Mouse (Mus musculus): Measurements from ENCODE around the gene Cd63. TPM values are rescaled to one million over a fixed set of nuclear protein-coding genes. Genes with fewer than 3 reads are reported as not detected.

The Cd63 gene
- total RNA-seq, 2 experiments from 2014 or later, result 81.7 to 110 TPM

- DNase-seq (ENCODE audit: low spot score in 2 of 2), result no peak
These were observed 1.7 kb downstream of the Cd63 start for GRCm38 (mm10) chr10:128902409-128902988.

GRCm38 (mm10) chr10:128904812-128905211, 4.0 kb downstream of the Cd63 start:
- DNase-seq (ENCODE audit: low spot score in 2 of 2), result no peak

- DNase-seq (ENCODE audit: low spot score in 2 of 2), result no peak
These were observed 8.1 kb downstream of the Cd63 start for GRCm38 (mm10) chr10:128908778-128909448.

- DNase-seq (ENCODE audit: low spot score in 2 of 2), result peak; percentile 68 to 81
These were observed 8.8 kb downstream of the Cd63 start for GRCm38 (mm10) chr10:128909567-128910028.

GRCm38 (mm10) chr10:128910066-128910841, 9.5 kb downstream of the Cd63 start:
- DNase-seq (ENCODE audit: low spot score in 2 of 2), result peak; percentile 66 to 77

DNA sequence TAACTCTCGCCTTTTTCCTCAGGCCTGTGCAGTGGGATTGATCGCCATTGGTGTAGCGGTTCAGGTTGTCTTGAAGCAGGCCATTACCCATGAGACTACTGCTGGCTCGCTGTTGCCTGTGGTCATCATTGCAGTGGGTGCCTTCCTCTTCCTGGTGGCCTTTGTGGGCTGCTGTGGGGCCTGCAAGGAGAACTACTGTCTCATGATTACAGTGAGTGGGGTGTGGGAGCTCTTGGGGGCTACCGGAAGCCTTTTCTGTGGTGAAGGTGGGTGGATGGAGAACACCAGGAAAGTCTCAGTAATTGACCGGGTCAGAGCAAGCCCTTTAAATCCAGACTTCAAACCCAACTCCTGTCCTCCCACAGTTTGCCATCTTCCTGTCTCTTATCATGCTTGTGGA, 10.6 kb downstream of the Cd63 start:
- DNase-seq (ENCODE audit: low spot score in 2 of 2), result no peak

DNA sequence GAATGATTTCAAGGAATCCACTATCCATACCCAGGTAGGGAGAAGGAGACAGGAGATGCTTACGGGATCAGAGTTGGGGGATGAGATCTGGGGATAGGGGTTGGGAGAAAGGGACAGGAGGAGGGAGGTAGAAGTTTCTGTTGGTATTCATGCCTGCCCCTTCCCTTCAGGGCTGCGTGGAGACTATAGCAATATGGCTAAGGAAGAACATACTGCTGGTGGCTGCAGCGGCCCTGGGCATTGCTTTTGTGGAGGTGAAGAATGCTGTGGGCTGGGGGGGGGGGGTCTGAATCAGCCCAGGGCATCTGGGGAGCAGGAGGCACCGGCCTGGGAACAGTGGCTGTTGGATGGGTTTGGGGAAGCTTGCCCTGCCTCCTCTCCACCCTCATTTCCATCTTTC, 11.5 kb downstream of the Cd63 start:
- DNase-seq (ENCODE audit: low spot score in 2 of 2), result no peak

DNA sequence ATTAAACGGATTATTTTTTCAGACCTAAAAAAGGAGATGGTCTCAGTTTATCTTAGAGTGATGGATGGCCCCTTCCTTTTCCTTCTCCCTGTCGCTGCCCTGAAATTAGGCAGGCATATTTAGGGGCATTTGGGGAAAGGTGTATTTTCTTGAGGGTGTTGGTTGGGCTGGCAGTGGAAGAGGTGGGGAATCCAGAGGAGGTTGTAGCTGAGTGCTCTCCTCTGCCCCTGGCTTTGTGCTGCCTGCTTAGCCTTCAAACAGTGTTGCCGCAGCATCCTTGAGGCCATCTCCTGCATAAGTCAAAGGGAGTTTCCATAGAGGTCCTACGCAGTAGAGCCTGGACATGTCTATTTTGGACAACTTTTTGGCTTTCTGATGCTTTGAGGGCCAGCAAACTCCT, 12.0 kb downstream of the Cd63 start:
- no peak for DNase-seq (ENCODE audit: low spot score in 2 of 2)

DNA sequence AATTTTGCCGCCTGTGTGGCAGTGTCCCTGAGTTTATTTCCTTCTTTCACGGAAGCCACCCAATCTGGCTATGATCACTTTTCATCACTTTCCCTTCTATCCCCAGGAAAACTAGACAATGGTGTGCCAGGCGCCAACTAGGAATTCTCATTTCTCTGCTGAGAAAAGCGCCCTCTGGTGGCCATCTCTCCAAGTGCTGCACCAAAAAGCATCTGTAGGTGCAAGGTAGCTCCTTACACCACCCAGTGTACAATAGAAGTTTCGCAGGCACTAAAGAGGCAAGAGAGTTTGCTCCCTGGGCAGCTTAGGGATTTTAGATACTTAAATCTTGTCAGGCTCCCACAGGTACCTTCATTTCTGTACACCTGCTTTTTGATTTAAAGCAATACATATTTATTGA, 12.4 kb downstream of the Cd63 start:
- peak; percentile 92 to 94 for DNase-seq (ENCODE audit: low spot score in 2 of 2)

DNA sequence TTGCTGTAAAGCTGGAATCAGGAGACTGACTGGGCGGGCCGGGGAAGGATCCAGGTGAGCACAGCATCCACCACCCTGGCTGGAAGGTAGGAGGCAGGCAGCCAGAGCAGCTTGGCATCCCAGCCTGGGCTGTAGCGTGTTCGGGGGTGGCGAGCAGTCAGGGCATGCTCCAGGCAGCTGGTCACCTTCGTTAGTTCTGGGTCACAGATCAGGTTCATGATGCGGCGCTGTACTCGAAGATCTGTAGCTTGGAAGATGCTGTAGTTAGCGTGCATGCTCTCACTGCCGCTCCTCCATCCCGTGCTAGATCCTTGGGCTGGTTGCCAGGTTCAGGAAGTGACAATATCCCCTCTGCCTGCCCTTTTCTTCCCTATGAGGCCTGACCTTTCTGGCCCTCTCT, 12.9 kb downstream of the Cd63 start:
- DNase-seq (ENCODE audit: low spot score in 2 of 2), result no peak

DNA sequence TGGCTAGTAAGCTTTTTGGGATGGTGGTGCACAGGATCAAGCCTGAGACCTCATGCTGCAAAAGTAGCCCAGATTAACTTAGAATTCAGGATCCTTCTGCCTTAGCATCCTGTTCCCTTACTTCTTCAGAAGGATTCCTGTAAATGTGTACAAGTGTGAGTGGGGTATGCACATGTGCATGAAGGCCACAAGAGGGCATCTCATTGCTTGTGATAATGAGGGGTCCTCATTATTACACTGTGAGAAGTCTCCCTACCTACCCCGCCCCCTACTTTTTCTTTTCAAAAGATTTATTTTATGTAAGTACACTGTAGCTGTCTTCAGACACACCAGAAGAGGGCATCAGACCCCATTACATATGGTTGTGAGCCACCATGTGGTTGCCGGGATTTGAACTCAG, 14.8 kb downstream of the Cd63 start:
- DNase-seq (ENCODE audit: low spot score in 2 of 2), result no peak

GRCm38 (mm10) chr10:128916665-128917064, 15.9 kb downstream of the Cd63 start:
- DNase-seq (ENCODE audit: low spot score in 2 of 2), result no peak

- no peak for DNase-seq (ENCODE audit: low spot score in 2 of 2)
These were observed 16.6 kb downstream of the Cd63 start for GRCm38 (mm10) chr10:128917400-128917799.

DNA sequence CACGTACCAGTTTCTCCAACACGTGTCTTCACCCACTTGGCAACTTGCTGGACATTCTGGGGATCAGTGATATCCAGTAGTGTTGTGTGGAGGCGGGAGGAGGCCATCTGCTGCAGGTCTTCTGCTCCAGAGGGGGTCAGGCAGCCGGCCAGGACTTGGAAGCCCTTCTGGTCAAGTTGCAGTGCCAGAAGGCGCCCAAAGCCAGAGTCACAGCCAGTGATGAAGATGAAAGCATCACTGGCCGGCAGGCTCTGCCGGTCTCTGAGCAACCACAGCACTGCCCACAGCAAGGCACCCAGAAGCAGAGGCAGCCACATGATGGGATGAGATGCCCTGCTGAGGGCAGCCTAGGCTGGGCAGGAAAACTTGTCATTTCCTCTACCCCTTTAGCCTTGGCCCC, 17.5 kb downstream of the Cd63 start:
- peak; percentile 66 to 73 for DNase-seq (ENCODE audit: low spot score in 2 of 2)

- DNase-seq (ENCODE audit: low spot score in 2 of 2), result no peak
These were observed 18.4 kb downstream of the Cd63 start for GRCm38 (mm10) chr10:128919203-128919631.

DNA sequence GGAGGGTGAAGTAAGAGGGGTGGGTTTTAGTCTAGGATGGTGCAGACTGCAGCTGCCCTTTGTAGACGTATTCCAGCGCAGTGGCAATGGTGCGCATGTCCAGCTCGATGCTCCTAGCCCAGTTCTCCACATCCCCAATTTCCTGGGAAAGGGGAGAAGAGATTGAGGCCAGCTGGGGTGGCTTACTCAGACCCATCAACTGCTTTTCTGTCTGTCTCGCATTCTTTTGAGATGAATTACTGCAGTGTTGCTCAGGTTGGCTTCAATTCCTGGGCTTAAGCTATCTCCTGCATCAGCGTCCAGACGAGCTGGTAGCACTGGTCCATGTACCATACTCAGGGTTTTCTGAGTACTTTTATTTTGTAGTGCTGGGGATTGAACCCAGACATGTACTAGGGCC, 19.2 kb downstream of the Cd63 start:
- no peak for DNase-seq (ENCODE audit: low spot score in 2 of 2)

- no peak for DNase-seq (ENCODE audit: low spot score in 2 of 2)
These were observed 20.0 kb downstream of the Cd63 start for GRCm38 (mm10) chr10:128920736-128921161.

GRCm38 (mm10) chr10:128921251-128921650, 20.5 kb downstream of the Cd63 start:
- DNase-seq (ENCODE audit: low spot score in 2 of 2), result no peak

GRCm38 (mm10) chr10:128921883-128922821, 21.4 kb downstream of the Cd63 start:
- DNase-seq (ENCODE audit: low spot score in 2 of 2), result peak in 1 of 2 experiments; percentile 40

GRCm38 (mm10) chr10:128922822-128923012, 21.9 kb downstream of the Cd63 start, which contains the start of gene Rdh5:
Rdh5 (minus strand) TSS chr10:128922888.
- no peak for DNase-seq (ENCODE audit: low spot score in 2 of 2)

DNA sequence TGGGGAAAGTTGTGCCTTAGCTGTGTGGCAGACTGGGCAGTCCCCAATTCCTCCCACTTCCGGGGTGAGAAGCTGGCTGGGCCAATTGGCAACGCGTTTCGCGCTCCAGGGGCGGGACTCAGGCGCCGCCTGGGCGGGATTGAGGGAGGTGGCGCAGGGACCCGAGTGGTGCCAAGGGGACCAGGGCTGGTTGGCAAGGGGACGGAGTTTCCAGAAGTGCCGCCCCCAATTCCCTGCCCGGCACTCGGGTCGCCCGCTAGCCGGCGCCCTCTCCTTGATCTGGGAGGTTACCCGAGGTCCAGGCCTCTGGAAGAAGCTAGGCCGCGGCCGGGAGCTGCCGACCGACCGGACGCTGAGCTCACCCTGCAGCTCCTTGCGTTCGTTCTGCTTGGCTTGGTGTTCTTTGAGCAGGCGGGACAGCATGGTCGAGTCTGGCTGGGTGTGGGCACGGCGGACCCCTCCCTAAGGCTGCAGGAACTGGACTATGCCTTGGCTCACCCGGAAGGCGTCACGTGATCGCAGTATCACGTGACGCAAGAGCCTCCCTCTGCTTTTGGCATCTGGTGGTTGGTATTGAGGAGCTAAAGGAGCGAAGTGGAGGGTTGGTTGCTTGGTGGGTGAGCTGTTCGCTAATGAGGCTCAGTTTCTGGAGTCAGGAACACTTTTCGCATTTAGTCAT, 22.4 kb downstream of the Cd63 start:
- peak; percentile 95 to 97 for DNase-seq (ENCODE audit: low spot score in 2 of 2)

Data from layer of hippocampus, postnatal 10 days (tissue).